Mouse (Mus musculus): Measurements from ENCODE around the gene Prkaca. TPM values are rescaled to one million over a fixed set of nuclear protein-coding genes. Genes with fewer than 3 reads are reported as not detected.

The Prkaca gene
- polyA plus RNA-seq, 1 experiment from 2014 or later: 143 TPM

- ATAC-seq (ENCODE audit: low FRiP score, low TSS enrichment): peak; percentile 36; the same call in 1 of the 2 replicates
- peaks cover 3% of the 10 kb centered on the region; the same call in 1 of the 2 replicates for H3K27me3 ChIP-seq (ENCODE audit: insufficient read depth, low read length)
- H3K4me1 ChIP-seq (ENCODE audit: insufficient read depth, low read length): peaks cover 46% of the 10 kb centered on the region
These were observed 50.3 kb downstream of the Prkaca start for GRCm38 (mm10) chr8:84023085-84023484.

GRCm38 (mm10) chr8:84023631-84024030, 50.8 kb downstream of the Prkaca start:
- 25% methylated on average over 1 of the region's 1 CpGs for WGBS
- peak overlapping the region; percentile 44 for H3K9ac ChIP-seq (replicated peaks; ENCODE audit: low read length)
- peak overlapping the region; percentile 39; the same call in 1 of the 2 replicates for H3K27ac ChIP-seq (ENCODE audit: low read length)
- H3K4me1 ChIP-seq (ENCODE audit: insufficient read depth, low read length): peaks cover 46% of the 10 kb centered on the region
- no peaks in the 10 kb centered on the region; the same call in 1 of the 2 replicates for H3K36me3 ChIP-seq (ENCODE audit: insufficient read depth, low read length)
- peak overlapping the region; percentile 61 for H3K4me2 ChIP-seq (replicated peaks; ENCODE audit: low read depth, low read length)
- ATAC-seq (ENCODE audit: low FRiP score, low TSS enrichment): peak; percentile 26
- H3K4me3 ChIP-seq (ENCODE audit: low read length): peak overlapping the region; percentile 16; the same call in 1 of the 2 replicates
- H3K9me3 ChIP-seq (ENCODE audit: low read length): no peaks in the 10 kb centered on the region
- peaks cover 3% of the 10 kb centered on the region; the same call in 1 of the 2 replicates for H3K27me3 ChIP-seq (ENCODE audit: insufficient read depth, low read length)

More at GRCm38 (mm10) chr8:84023085-84023484, 50.3 kb downstream of the Prkaca start:
- H3K4me3 ChIP-seq (ENCODE audit: low read length): peak overlapping the region; percentile 16; the same call in 1 of the 2 replicates
- peak overlapping the region; percentile 61 for H3K4me2 ChIP-seq (replicated peaks; ENCODE audit: low read depth, low read length)
- H3K9me3 ChIP-seq (ENCODE audit: low read length): no peaks in the 10 kb centered on the region
- 6% methylated on average over 5 of the region's 5 CpGs for WGBS
- H3K9ac ChIP-seq (replicated peaks; ENCODE audit: low read length): peak overlapping the region; percentile 44
- H3K27ac ChIP-seq (ENCODE audit: low read length): peak overlapping the region; percentile 64; the same call in 1 of the 2 replicates
- H3K36me3 ChIP-seq (ENCODE audit: insufficient read depth, low read length): no peaks in the 10 kb centered on the region; the same call in 1 of the 2 replicates

- H3K27ac ChIP-seq (ENCODE audit: low read length): peak overlapping the region; percentile 39; the same call in 1 of the 2 replicates
- 0 out of 2 replicates have a peak overlapping the region, but pooled peaks have one; percentile 16 for H3K4me2 ChIP-seq (replicated peaks; ENCODE audit: low read depth, low read length)
- no peaks in the 10 kb centered on the region; the same call in 1 of the 2 replicates for H3K36me3 ChIP-seq (ENCODE audit: insufficient read depth, low read length)
- H3K9me3 ChIP-seq (ENCODE audit: low read length): no peaks in the 10 kb centered on the region
- H3K9ac ChIP-seq (replicated peaks; ENCODE audit: low read length): no peak overlapping the region
- H3K4me1 ChIP-seq (ENCODE audit: insufficient read depth, low read length): peaks cover 46% of the 10 kb centered on the region
- H3K4me3 ChIP-seq (ENCODE audit: low read length): no peak overlapping the region
- H3K27me3 ChIP-seq (ENCODE audit: insufficient read depth, low read length): peaks cover 3% of the 10 kb centered on the region; the same call in 1 of the 2 replicates
- no peak for ATAC-seq (ENCODE audit: low FRiP score, low TSS enrichment)
- 11% methylated on average over 10 of the region's 10 CpGs for WGBS
These were observed 51.4 kb downstream of the Prkaca start for GRCm38 (mm10) chr8:84024171-84024570.

- peak; percentile 46 for ATAC-seq (ENCODE audit: low FRiP score, low TSS enrichment)
These were observed 53.1 kb downstream of the Prkaca start for GRCm38 (mm10) chr8:84025863-84026262.

DNA sequence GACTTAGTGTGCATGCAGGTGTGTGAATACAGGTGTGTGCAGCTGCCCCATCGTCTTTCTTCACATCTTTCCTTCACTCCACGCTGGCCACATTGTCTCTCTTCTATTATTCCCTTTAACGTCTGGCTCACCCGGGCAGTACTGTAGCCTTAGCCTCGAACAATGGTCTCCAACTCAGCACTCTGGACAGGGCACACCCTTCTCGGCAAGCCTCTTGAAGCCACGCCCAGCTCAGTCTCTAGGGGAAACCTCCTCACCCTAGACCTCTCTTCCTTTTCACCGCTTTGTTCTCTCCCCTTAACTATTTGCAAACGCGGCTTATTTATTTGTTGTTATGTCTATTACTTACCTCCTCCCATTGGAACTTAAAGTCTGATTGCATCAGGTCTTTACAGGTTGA, 54.7 kb downstream of the Prkaca start:
- H3K9me3 ChIP-seq (ENCODE audit: low read length): no peaks in the 10 kb centered on the region
- no peaks in the 10 kb centered on the region; the same call in 1 of the 2 replicates for H3K27me3 ChIP-seq (ENCODE audit: insufficient read depth, low read length)
- no peak overlapping the region for H3K27ac ChIP-seq (ENCODE audit: low read length)
- ATAC-seq (ENCODE audit: low FRiP score, low TSS enrichment): no peak
- H3K4me1 ChIP-seq (ENCODE audit: insufficient read depth, low read length): peaks cover 30% of the 10 kb centered on the region
- H3K4me2 ChIP-seq (replicated peaks; ENCODE audit: low read depth, low read length): no peak overlapping the region
- no peaks in the 10 kb centered on the region; the same call in 1 of the 2 replicates for H3K36me3 ChIP-seq (ENCODE audit: insufficient read depth, low read length)
- no peak overlapping the region for H3K9ac ChIP-seq (replicated peaks; ENCODE audit: low read length)
- WGBS: 24% methylated on average over 10 of the region's 10 CpGs
- H3K4me3 ChIP-seq (ENCODE audit: low read length): no peak overlapping the region

More at GRCm38 (mm10) chr8:84025863-84026262, 53.1 kb downstream of the Prkaca start:
- Histone ChIP-seq H3K4me1 (ENCODE audit: insufficient read depth, low read length) (peaks cover 46% of the 10 kb centered on the region), H3K9ac (replicated peaks; ENCODE audit: low read length) (peak overlapping the region; percentile 63), H3K27me3 (ENCODE audit: insufficient read depth, low read length) (peaks cover 3% of the 10 kb centered on the region; the same call in 1 of the 2 replicates), H3K4me2 (replicated peaks; ENCODE audit: low read depth, low read length) (peak overlapping the region; percentile 77), H3K27ac (ENCODE audit: low read length) (no peak overlapping the region), H3K36me3 (ENCODE audit: insufficient read depth, low read length) (no peaks in the 10 kb centered on the region; the same call in 1 of the 2 replicates), H3K4me3 (ENCODE audit: low read length) (peak overlapping the region; percentile 54), H3K9me3 (ENCODE audit: low read length) (no peaks in the 10 kb centered on the region)
- 2% methylated on average over 40 of the region's 41 CpGs for WGBS

- H3K9ac ChIP-seq (replicated peaks; ENCODE audit: low read length): no peak overlapping the region
- no peak overlapping the region for H3K4me2 ChIP-seq (replicated peaks; ENCODE audit: low read depth, low read length)
- no peak overlapping the region for H3K27ac ChIP-seq (ENCODE audit: low read length)
- H3K27me3 ChIP-seq (ENCODE audit: insufficient read depth, low read length): no peaks in the 10 kb centered on the region; the same call in 1 of the 2 replicates
- H3K9me3 ChIP-seq (ENCODE audit: low read length): no peaks in the 10 kb centered on the region
- H3K36me3 ChIP-seq (ENCODE audit: insufficient read depth, low read length): no peaks in the 10 kb centered on the region; the same call in 1 of the 2 replicates
- H3K4me1 ChIP-seq (ENCODE audit: insufficient read depth, low read length): peaks cover 14% of the 10 kb centered on the region
- no peak overlapping the region for H3K4me3 ChIP-seq (ENCODE audit: low read length)
- no peak for ATAC-seq (ENCODE audit: low FRiP score, low TSS enrichment)
- WGBS: 87% methylated on average over 5 of the region's 5 CpGs
These were observed 56.5 kb downstream of the Prkaca start for GRCm38 (mm10) chr8:84029272-84029671.

DNA sequence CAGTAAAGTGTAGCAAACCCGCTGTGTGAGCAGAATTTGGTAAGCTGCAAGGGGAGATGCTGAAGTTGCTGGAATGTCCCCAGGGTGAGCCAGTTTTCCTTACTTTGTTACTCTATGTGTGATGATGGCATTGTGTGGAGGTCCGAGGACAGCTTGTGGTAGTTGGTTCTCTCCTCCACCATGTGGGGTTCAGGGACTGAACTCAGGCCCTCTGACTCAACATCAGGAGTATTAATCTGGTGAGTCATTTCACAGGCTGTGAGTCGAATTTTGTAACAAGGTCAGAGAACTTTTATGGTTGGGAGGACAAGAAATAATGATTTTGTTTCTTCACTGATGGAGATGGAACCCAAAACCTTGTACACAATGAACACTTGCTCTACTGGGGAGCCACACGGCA, 60.0 kb downstream of the Prkaca start:
- H3K9ac ChIP-seq (replicated peaks; ENCODE audit: low read length): no peak overlapping the region
- WGBS: 67% methylated on average over 4 of the region's 4 CpGs
- H3K4me3 ChIP-seq (ENCODE audit: low read length): no peak overlapping the region
- H3K4me2 ChIP-seq (replicated peaks; ENCODE audit: low read depth, low read length): no peak overlapping the region
- no peaks in the 10 kb centered on the region for H3K27me3 ChIP-seq (ENCODE audit: insufficient read depth, low read length)
- no peak overlapping the region for H3K27ac ChIP-seq (ENCODE audit: low read length)
- H3K9me3 ChIP-seq (ENCODE audit: low read length): no peaks in the 10 kb centered on the region
- H3K4me1 ChIP-seq (ENCODE audit: insufficient read depth, low read length): no peaks in the 10 kb centered on the region
- no peak for ATAC-seq (ENCODE audit: low FRiP score, low TSS enrichment)
- H3K36me3 ChIP-seq (ENCODE audit: insufficient read depth, low read length): no peaks in the 10 kb centered on the region; the same call in 1 of the 2 replicates

GRCm38 (mm10) chr8:84038015-84038414, 65.2 kb downstream of the Prkaca start:
- peaks cover 10% of the 10 kb centered on the region for H3K27me3 ChIP-seq (ENCODE audit: insufficient read depth, low read length)
- H3K9ac ChIP-seq (replicated peaks; ENCODE audit: low read length): no peak overlapping the region
- H3K4me2 ChIP-seq (replicated peaks; ENCODE audit: low read depth, low read length): no peak overlapping the region
- H3K9me3 ChIP-seq (ENCODE audit: low read length): no peaks in the 10 kb centered on the region
- WGBS: 49% methylated on average over 5 of the region's 5 CpGs
- no peak overlapping the region for H3K27ac ChIP-seq (ENCODE audit: low read length)
- no peak overlapping the region for H3K4me3 ChIP-seq (ENCODE audit: low read length)
- no peaks in the 10 kb centered on the region for H3K36me3 ChIP-seq (ENCODE audit: insufficient read depth, low read length)
- no peak for ATAC-seq (ENCODE audit: low FRiP score, low TSS enrichment)
- H3K4me1 ChIP-seq (ENCODE audit: insufficient read depth, low read length): peaks cover 9% of the 10 kb centered on the region

- 6% methylated on average over 5 of the region's 5 CpGs for WGBS
- ATAC-seq (ENCODE audit: low FRiP score, low TSS enrichment): no peak
- H3K27me3 ChIP-seq (ENCODE audit: insufficient read depth, low read length): peaks cover 20% of the 10 kb centered on the region
- H3K27ac ChIP-seq (ENCODE audit: low read length): no peak overlapping the region
- peaks cover 12% of the 10 kb centered on the region for H3K4me1 ChIP-seq (ENCODE audit: insufficient read depth, low read length)
- no peak overlapping the region for H3K9ac ChIP-seq (replicated peaks; ENCODE audit: low read length)
- no peak overlapping the region for H3K4me2 ChIP-seq (replicated peaks; ENCODE audit: low read depth, low read length)
- no peaks in the 10 kb centered on the region for H3K9me3 ChIP-seq (ENCODE audit: low read length)
- H3K36me3 ChIP-seq (ENCODE audit: insufficient read depth, low read length): no peaks in the 10 kb centered on the region
- no peak overlapping the region for H3K4me3 ChIP-seq (ENCODE audit: low read length)
These were observed 66.3 kb downstream of the Prkaca start for GRCm38 (mm10) chr8:84039050-84039449.
